Mouse (Mus musculus): ENCODE data around the gene Chek2.

Gene Chek2

DNA sequence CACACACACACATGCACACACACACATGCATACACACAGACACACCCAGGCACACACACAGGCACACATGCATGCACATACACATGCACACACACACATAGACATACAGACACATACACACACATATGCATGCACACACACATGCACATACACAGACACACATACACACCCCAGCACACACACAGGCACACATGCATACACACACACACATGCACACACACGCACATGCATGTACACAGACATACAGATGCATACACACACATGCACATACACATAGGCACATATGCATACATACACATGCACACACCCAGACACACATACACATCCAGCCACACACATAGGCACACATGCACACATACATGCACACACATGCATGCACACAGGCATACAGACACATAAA is 66.9 kb downstream of the Chek2 start:
- DNase-seq: no peak

DNA sequence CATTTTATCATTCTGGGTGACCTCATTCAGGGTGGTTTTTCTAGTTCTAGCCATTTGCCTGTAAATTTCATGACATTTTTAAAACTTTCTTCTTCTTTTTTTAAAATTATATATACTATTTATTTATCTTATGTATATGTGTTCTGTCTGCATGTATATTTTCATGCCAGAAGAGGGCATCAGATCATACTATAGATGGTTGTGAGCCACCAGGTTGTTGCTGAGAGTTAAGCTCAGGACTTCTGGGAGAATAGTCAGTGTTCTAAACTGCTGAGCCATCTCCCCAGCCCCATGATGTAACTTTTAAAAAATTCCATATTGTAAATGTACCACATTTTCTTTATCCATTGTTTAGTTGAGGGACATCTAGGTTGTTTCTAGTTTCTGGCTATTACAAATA is 69.1 kb downstream of the Chek2 start:
- no peak for DNase-seq

DNA sequence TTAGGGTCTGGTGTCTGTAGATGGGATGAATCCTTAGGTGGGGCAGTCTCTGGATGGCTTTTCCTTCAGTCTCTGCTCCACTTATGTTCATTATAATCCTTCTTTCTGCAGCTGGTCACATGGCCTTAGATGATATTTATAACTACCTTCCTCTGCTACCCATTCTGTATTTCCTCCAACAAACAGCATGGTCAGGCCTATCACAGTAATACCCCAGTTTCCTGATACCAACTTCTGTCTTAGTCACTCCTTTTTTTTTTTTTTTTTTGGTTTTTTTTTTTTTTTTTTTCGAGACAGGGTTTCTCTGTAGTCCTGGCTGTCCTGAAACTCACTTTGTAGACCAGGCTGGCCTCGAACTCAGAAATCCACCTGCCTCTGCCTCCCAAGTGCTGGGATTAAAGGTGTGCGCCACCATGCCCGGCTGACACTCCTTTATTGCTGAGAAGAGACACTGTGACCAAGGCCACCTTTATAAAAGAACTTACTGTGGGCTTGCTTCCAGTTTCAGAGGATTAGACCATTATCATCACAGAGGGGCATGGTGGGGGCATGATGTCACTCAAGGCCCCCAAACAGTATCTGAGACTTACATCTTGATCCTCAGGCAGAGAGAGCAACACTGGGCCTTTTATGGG is 70.3 kb downstream of the Chek2 start:
- no peak for DNase-seq

DNA sequence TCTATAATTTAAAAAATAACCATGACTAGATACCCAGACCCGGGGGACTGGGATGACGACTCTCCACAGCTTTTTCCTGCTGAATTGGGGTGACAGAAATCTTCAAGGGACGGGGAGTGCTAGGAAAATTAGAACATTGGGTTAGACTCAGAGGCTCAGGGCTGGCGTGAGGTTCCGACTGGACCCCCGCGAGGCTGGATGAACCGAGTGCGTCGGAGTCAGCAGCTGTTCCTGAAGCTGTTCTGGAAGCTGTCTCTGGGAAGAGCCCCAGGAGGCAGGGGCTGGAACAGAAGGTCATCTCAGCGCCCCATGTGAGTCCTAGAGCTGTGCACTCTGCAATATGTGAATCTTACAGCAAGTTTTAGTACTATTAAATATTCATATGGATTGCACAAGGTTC is 75.1 kb downstream of the Chek2 start:
- no peak for DNase-seq

DNA sequence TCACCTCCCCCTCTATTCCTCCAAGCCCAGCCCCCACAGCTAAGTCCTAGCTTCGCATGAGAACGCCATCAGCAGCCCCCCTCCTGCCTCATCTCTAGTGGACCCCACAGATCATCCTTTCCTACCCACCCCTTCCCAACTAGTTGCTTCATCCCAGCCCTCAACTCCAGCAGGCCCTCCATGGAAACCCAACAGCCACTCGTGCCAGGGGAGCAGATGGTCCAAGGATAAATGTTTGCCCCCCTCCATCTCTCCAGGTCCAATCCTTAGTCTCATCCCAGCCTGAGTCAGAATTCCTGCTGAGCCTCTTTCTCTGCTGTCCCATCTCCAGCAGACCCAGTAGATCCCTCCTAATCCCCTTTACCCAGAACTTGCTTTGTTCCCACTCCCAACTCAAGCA is 76.5 kb downstream of the Chek2 start:
- DNase-seq: no peak

DNA sequence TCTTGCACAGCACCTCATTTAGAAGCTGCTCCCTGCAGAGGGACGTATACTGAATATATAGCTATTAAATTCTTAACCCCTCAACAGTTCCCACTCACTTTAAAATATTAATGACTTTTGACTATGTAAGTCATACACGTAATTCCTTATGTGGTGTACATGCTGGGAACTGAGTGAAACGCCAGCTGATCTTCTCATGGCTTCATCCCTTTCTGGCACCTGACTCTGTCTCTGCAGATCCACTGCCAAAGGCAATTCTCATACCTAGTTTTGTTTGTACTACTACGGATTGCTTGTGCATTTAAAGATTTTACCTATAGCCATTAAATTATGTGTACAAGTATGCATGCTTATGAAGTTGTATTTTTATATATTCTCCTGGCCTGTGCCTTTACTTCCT is 79.8 kb downstream of the Chek2 start:
- no peak for DNase-seq

DNA sequence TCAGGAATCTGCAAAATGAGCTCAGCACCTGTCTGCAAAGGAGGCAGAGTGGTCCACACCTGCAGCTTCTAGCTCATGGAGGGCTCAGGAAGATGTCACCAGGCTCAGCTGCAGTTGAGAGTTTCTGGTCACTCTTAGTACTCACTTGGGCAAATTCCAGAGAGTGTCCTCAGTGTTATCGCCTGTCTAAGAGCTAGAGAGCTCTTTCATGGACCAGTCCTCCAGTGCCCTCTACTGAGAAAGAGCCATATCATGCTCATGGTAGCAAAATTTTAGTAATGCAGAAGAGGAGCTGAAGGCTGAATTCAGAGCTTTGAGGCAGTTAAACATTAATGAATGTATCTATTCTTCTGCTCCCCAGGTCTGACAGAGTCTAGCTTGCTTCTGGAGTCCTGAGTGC is 83.6 kb downstream of the Chek2 start:
- no peak for DNase-seq

All from cerebellum, adult 11 months (tissue).